Mouse (Mus musculus) spleen, adult 2 months (tissue): ENCODE results near the gene Slc9c1. TPM values are rescaled to one million over a fixed set of nuclear protein-coding genes. Genes with fewer than 3 reads are reported as not detected.
"Not testable (repeated sequence)": the region's sequence is repeated elsewhere in the genome, so short reads cannot be mapped to it uniquely, and the experiment has no call there.

Source experiments
- DNase-seq, 2 experiments: peaks; one replicate each; pipeline versions ENCODE4 v3.0.0 to v3.0.0-alpha.2; 2012 to 2021; ENCODE audit warnings: low spot score in 2 of 2, low read depth in 1 of 2
- H3K27ac ChIP-seq: fragments of 200-500 bp; 2 replicates; pipeline ENCODE4 v1.5.1; 2012; ENCODE audit warnings: low read length, inconsistent platforms; ENCODE audit not compliant: insufficient read depth
- H3K27me3 ChIP-seq: fragments of 200-500 bp; 2 replicates; pipeline ENCODE4 v1.6.1; 2012; ENCODE audit warnings: mild to moderate bottlenecking, moderate library complexity, low read length, inconsistent platforms; ENCODE audit not compliant: control insufficient read depth, insufficient read depth
- H3K36me3 ChIP-seq: fragments of 200-500 bp; 2 replicates; pipeline ENCODE4 v1.6.1; 2012; ENCODE audit warnings: mild to moderate bottlenecking, low read length, inconsistent platforms; ENCODE audit not compliant: control insufficient read depth, insufficient read depth
- H3K4me1 ChIP-seq: fragments of 200-500 bp; 2 replicates; pipeline ENCODE4 v1.6.1; 2011; ENCODE audit warnings: inconsistent platforms; ENCODE audit not compliant: control insufficient read depth, insufficient read depth, insufficient read length
- H3K4me3 ChIP-seq: fragments of 200-500 bp; 2 replicates; pipeline ENCODE4 v1.5.1; 2011; ENCODE audit warnings: mild to moderate bottlenecking, inconsistent platforms; ENCODE audit not compliant: insufficient read depth, insufficient read length; ENCODE audit errors: extremely low read depth
- CTCF ChIP-seq: fragments of 200-500 bp; IDR thresholded peaks from 2 replicates; pipeline ENCODE4 v1.5.1; 2011; ENCODE audit warnings: mild to moderate bottlenecking, inconsistent platforms; ENCODE audit not compliant: insufficient read depth, insufficient read length, insufficient replicate concordance; ENCODE audit errors: extremely low read depth
- POLR2A ChIP-seq: fragments of 200-500 bp; IDR thresholded peaks from 2 replicates; pipeline ENCODE4 v1.6.1; 2011; ENCODE audit warnings: low read depth, low read length, inconsistent platforms
- WGBS: fragments of 180-500 bp; shearing (Covaris S2); methylation state at CpG from one replicate; pipeline ENCODE4 v1.1.7; 2018; 5-methylcytosine and 5-hydroxymethylcytosine counted together
- polyA plus RNA-seq: library from polyadenylated mRNA; depleted of rRNA; stranded (reverse); fragments of >200 nt; gene quantifications from 2 replicates; pipeline ENCODE4 v1.2.3, GENCODE M21; 2012; rRNA removed

Gene Slc9c1
- not detected in 2 replicates for polyA plus RNA-seq

DNA sequence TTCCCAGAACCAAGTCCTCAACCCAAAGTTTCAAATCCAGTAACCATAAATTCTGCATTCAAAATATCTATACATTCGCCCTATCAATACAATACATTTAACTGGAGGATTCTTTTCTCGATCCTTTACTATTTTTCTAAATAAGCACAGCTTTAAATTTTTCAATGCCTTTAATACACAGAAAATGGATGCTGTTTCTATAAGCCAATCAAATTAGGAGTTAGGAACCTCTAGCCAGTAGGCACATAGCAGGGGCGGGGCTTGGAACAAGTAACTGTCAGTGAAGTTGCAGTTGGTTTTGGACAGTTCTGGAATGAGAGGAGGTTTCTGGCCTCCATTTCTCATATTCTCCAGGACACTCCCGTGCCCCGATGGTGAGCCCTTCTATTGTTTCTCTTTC lies at the start of gene Slc9c1:
Slc9c1 (plus strand) TSS at position 301 of the 400 bp plus-strand sequence.
- WGBS = 95% methylated on average over 5 of the region's 5 CpGs
- Histone ChIP-seq H3K4me1 (no peaks in the 10 kb centered on the region), H3K27ac (no peak within 1 kb of the TSS), H3K27me3 (no peaks in the 10 kb centered on the region), H3K4me3 (no peak within 1 kb of the TSS), H3K36me3 (no peaks in the 10 kb centered on the region)
- TF ChIP-seq POLR2A (no peak), CTCF (no peak)
- no peak for DNase-seq

- TF ChIP-seq POLR2A (no peak), CTCF (no peak)
- no peak for DNase-seq
- 92% methylated on average over 5 of the region's 5 CpGs for WGBS
- Histone ChIP-seq H3K27ac (no peak within 1 kb of the TSS), H3K36me3 (no peaks in the 10 kb centered on the region), H3K4me3 (no peak within 1 kb of the TSS), H3K4me1 (no peaks in the 10 kb centered on the region), H3K27me3 (no peaks in the 10 kb centered on the region)
Observed at GRCm38 (mm10) chr16:45492927-45493326, 42.2 kb upstream of the Slc9c1 start, which contains the start of gene Gm609. Gene Gm609, minus strand, starts transcription at chr16:45492969.

GRCm38 (mm10) chr16:45495326-45495725 lies 39.8 kb upstream of the Slc9c1 start:
- no peaks in the 10 kb centered on the region for H3K27me3 ChIP-seq
- WGBS = 87% methylated on average over 1 of the region's 1 CpGs
- no peak overlapping the region for H3K4me3 ChIP-seq
- no peaks in the 10 kb centered on the region for H3K4me1 ChIP-seq
- no peak for DNase-seq
- no peak overlapping the region for H3K27ac ChIP-seq
- no peak for TF ChIP-seq POLR2A
- TF ChIP-seq CTCF = no peak
- no peaks in the 10 kb centered on the region for H3K36me3 ChIP-seq

DNA sequence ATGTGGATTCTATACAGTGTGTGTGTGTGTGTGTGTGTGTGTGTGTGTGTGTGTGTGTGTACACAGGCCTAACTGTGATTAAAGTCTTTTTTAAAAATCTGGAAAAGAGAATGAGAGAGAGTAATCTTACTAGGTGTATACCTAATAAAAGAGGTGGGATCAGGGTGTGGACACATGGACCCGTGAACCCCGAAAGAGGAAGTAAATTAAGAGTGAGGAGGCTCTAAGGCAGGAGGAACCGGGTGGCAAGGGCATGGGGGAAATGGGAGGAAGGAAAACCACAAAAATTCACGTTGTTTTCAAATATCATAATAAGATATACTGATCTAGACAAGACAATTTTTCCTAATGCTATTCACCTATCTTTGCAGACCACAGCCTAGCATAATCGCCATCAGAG lies 9.6 kb upstream of the Slc9c1 start:
- Histone ChIP-seq H3K27me3 (no peaks in the 10 kb centered on the region), H3K4me1 (no peaks in the 10 kb centered on the region), H3K4me3 (no peak overlapping the region), H3K27ac (no peak overlapping the region), H3K36me3 (no peaks in the 10 kb centered on the region)
- WGBS = 15% methylated on average over 5 of the region's 5 CpGs
- TF ChIP-seq POLR2A (no peak), CTCF (no peak)
- no peak for DNase-seq

DNA sequence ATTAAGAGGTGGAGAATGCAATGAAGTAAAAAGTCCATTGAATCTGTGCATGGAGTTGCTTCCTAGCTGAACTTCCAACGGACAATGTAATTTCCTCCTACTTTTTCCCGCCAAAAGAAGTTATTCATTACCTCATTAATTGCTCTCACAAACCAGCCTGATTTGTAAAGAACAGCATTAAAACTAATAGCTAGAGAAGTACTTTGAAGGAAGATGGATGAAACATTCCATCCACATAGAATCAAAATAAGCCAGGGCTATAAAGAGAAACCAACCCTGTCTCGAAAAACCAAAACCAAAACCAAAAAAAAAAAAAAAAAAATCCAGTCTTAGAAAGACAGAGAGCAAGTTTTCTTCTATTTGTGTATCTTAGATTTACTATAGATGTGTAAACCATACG lies 3.2 kb upstream of the Slc9c1 start, which contains the start of gene Gm17783:
Gm17783 (minus strand) TSS at position 101 of the 400 bp plus-strand sequence.
- whole genome bisulfite sequencing = 73% methylated on average over 4 of the region's 4 CpGs
- H3K36me3 ChIP-seq = no peaks in the 10 kb centered on the region
- H3K27ac ChIP-seq = no peak within 1 kb of the TSS
- H3K4me1 ChIP-seq = no peaks in the 10 kb centered on the region
- TF ChIP-seq CTCF (no peak), POLR2A (no peak)
- no peak for DNase-seq
- H3K27me3 ChIP-seq = no peaks in the 10 kb centered on the region
- H3K4me3 ChIP-seq = no peak within 1 kb of the TSS

DNA sequence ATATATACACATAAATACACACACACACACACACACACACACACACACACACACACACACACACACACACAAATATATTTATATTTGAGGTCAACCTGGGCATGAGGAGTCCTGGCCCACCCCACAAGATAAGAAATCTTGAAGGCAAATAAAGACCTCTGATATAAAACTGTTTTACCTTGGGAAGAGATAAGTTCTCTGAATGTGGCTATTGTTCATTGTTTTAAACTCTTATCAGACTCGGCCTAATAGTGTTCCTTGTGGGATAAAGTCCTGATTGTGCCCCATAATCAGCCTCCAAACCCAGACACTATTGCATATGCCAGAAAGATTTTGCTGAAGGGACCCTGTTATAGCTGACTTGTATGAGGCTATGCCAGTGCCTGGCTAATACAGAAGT lies 3.2 kb downstream of the Slc9c1 start:
- 83% methylated on average over 1 of the region's 1 CpGs for WGBS
- DNase-seq, H3K27me3 ChIP-seq, H3K4me1 ChIP-seq, H3K36me3 ChIP-seq, H3K4me3 ChIP-seq, H3K27ac ChIP-seq: not testable (repeated sequence)

DNA sequence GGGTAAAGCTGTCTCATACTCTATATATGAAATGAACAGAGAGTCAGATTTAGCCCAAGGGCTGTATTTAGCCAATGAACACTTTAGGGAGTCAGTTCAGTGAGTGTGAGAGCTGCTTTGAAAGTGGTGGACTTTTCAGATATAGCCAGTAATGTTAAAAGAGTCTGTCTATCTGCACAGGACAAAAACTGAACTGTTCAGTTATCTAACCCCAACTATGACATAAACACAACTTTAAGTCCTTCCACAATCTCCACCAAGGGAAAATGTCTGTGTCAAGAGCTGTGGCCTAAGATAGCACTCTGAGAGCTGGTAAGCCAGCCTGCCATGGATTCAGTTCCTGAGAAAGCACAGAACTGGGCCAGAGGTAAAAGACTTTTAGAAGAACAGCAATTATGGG lies 7.0 kb downstream of the Slc9c1 start:
- H3K4me1 ChIP-seq = no peaks in the 10 kb centered on the region
- no peaks in the 10 kb centered on the region for H3K27me3 ChIP-seq
- H3K36me3 ChIP-seq = no peaks in the 10 kb centered on the region
- H3K27ac ChIP-seq = no peak overlapping the region
- TF ChIP-seq CTCF (no peak), POLR2A (no peak)
- DNase-seq = no peak
- H3K4me3 ChIP-seq = no peak overlapping the region
